Mouse (Mus musculus) ES-Bruce4 (cell line): Measurements from ENCODE around the gene Oxct2b. TPM values are rescaled to one million over a fixed set of nuclear protein-coding genes. Genes with fewer than 3 reads are reported as not detected.
A peak's percentile ranks its signal among the peaks of the same experiment; 100 is the strongest.

ENCODE experiments used
- H3K27ac ChIP-seq: 2 replicates; pipeline ENCODE4 v1.5.1; 2012; ENCODE audit warnings: low read length, inconsistent platforms; ENCODE audit not compliant: insufficient read depth
- H3K27me3 ChIP-seq: 2 replicates; pipeline ENCODE4 v1.6.1; 2012; ENCODE audit warnings: mild to moderate bottlenecking, low read length, inconsistent platforms; ENCODE audit not compliant: control insufficient read depth, poor library complexity, insufficient read depth, severe bottlenecking
- H3K36me3 ChIP-seq: 2 replicates; pipeline ENCODE4 v1.6.1; 2012; ENCODE audit warnings: inconsistent platforms, mild to moderate bottlenecking, low read length, moderate library complexity; ENCODE audit not compliant: control insufficient read depth, poor library complexity, insufficient read depth, severe bottlenecking
- H3K4me1 ChIP-seq: one replicate; pipeline ENCODE4 v1.8.1; 2011; ENCODE audit warnings: low read length; ENCODE audit not compliant: control insufficient read depth, insufficient read depth
- H3K4me3 ChIP-seq: 2 replicates; pipeline ENCODE4 v1.5.1; 2011; ENCODE audit warnings: low read depth, mild to moderate bottlenecking, low read length
- H3K9ac ChIP-seq: 2 replicates; pipeline ENCODE4 v1.6.1; 2012; ENCODE audit warnings: low read depth, mild to moderate bottlenecking, inconsistent platforms; ENCODE audit not compliant: poor library complexity, severe bottlenecking
- H3K9me3 ChIP-seq: replicated peaks from 2 replicates; pipeline ENCODE4 v1.6.1; 2012; ENCODE audit warnings: mild to moderate bottlenecking, low read length, inconsistent platforms; ENCODE audit not compliant: control insufficient read depth, poor library complexity, insufficient read depth, severe bottlenecking
- CTCF ChIP-seq: IDR thresholded peaks from one replicate; pipeline ENCODE4 v1.8.1; 2011; ENCODE audit warnings: low read depth, low read length
- EP300 ChIP-seq: IDR thresholded peaks from 2 replicates; pipeline ENCODE4 v1.6.1; 2011; ENCODE audit warnings: low read depth, low read length; ENCODE audit not compliant: insufficient read depth
- POLR2A ChIP-seq: IDR thresholded peaks from one replicate; pipeline ENCODE4 v1.8.1; 2011; ENCODE audit warnings: low read length; ENCODE audit not compliant: insufficient read depth
- polyA plus RNA-seq: library from polyadenylated mRNA; stranded (reverse); fragments of >200 nt; gene quantifications from 2 replicates; pipeline ENCODE4 v1.2.4, GENCODE M21; 2011; ENCODE audit warnings: low read depth; ENCODE audit not compliant: missing spikeins, insufficient read depth, insufficient read length

The Oxct2b gene
- polyA plus RNA-seq, 1 experiment, result 1.2 TPM

DNA sequence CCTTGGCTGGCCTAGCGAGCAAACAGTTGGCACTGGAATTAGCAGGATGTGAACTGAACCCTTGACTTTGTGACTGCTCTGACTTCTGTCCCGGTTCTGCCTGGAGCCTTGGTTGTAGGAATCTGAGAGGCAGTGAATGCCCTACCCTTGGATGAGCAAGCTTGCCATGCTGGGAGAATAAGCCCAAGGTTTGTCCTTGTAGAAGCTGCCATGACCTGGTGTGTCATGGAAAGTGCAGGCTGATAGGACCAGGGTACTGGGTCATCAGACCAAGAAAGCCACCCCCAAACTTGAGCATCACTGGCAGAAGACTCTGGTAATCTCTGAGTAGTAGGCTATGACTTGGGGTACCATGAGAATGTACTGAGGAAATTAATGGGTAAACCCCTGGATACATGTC is 5.2 kb downstream of the Oxct2b start:
- Histone ChIP-seq H3K27me3 (no peaks in the 10 kb centered on the region), H3K4me3 (no peak overlapping the region), H3K36me3 (peaks cover 7% of the 10 kb centered on the region), H3K9ac (no peak overlapping the region), H3K27ac (no peak overlapping the region), H3K4me1 (no peaks in the 10 kb centered on the region), H3K9me3 (no peaks in the 10 kb centered on the region)
- no peak for TF ChIP-seq POLR2A
- TF ChIP-seq EP300, result no peak
- TF ChIP-seq CTCF, result no peak

- Histone ChIP-seq H3K9me3 (no peaks in the 10 kb centered on the region), H3K36me3 (peaks cover 49% of the 10 kb centered on the region), H3K4me3 (no peak overlapping the region), H3K27ac (no peak overlapping the region), H3K9ac (no peak overlapping the region), H3K4me1 (no peaks in the 10 kb centered on the region), H3K27me3 (no peaks in the 10 kb centered on the region)
- no peak for TF ChIP-seq EP300
- no peak for TF ChIP-seq POLR2A
- TF ChIP-seq CTCF, result no peak
Observed at GRCm38 (mm10) chr4:123126626-123127025, 10.6 kb downstream of the Oxct2b start.

DNA sequence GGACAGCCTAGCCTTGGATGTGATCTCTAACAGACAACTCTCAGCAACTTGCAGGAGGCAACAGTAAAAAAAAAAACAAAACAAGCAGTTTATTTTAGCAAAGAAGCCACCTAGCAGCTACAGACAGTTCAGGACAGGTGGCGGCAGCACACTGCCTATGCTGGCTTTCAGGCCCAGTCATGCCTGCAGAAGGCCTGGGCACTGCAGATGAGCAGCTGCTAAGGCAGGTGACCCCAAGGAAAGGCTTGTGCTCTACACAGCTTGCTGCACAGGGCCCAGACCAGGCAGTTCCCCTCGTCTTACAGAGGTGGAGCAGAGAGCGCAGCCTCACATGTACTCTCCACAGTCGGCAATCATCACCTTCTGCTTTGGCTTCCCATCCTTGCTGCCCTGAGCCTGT is 11.0 kb downstream of the Oxct2b start:
- no peak for TF ChIP-seq POLR2A
- no peak overlapping the region for H3K9ac ChIP-seq
- no peak overlapping the region for H3K27ac ChIP-seq
- no peaks in the 10 kb centered on the region for H3K9me3 ChIP-seq
- H3K36me3 ChIP-seq, result peaks cover 53% of the 10 kb centered on the region
- H3K4me3 ChIP-seq, result no peak overlapping the region
- H3K27me3 ChIP-seq, result no peaks in the 10 kb centered on the region
- no peaks in the 10 kb centered on the region for H3K4me1 ChIP-seq

- Histone ChIP-seq H3K36me3 (peaks cover 41% of the 10 kb centered on the region), H3K4me3 (no peak overlapping the region), H3K4me1 (no peaks in the 10 kb centered on the region), H3K9me3 (no peaks in the 10 kb centered on the region), H3K27ac (no peak overlapping the region), H3K27me3 (no peaks in the 10 kb centered on the region), H3K9ac (no peak overlapping the region)
- TF ChIP-seq POLR2A (no peak), CTCF (no peak), EP300 (no peak)
Observed at GRCm38 (mm10) chr4:123137551-123137950, 21.5 kb downstream of the Oxct2b start.

DNA sequence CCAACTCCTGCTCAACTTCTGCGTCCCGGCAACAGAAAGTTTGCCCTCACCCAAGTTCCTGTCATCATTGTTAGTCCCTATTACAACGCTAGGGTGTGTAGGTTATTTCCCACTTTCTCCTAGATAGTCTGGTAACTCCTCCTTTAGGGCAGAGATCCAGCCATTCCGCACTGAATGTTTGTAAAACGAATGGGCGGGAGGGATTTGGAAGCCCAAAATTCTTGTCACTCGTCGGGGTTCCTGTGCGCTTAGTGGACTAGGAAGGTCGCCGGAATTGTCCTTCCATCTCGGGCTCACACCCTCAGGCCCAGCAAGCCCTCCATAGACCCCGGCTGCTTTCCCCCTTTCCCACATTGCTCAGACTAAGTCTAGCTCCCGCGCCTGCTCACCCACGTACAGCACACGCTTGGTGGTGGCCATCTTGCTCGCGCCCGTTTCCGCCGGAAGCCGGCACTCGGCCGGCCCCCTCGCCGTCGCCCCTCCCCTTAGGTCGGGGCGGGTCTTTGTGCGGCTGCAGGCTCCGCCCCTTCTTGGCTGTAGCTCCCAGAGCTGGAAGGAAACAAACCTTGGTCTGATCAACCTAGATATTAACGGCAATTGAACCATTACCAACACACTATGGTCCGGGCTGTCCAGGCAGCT is 23.6 kb downstream of the Oxct2b start, which contains the start of gene Ppie:
Gene Ppie, minus strand, starts transcription at position 439 of the 642 bp plus-strand sequence.
- Histone ChIP-seq H3K4me3 (peak within 1 kb of the TSS; percentile 88), H3K27me3 (no peaks in the 10 kb centered on the region; the same call in 1 of the 2 replicates), H3K36me3 (peaks cover 24% of the 10 kb centered on the region), H3K4me1 (no peaks in the 10 kb centered on the region), H3K9me3 (no peaks in the 10 kb centered on the region), H3K27ac (0 out of 2 replicates have a peak within 1 kb of the TSS, but pooled peaks have one; percentile 13), H3K9ac (peak within 1 kb of the TSS; percentile 65)
- no peak for TF ChIP-seq CTCF
- TF ChIP-seq EP300, result no peak
- TF ChIP-seq POLR2A, result peak; percentile 85

DNA sequence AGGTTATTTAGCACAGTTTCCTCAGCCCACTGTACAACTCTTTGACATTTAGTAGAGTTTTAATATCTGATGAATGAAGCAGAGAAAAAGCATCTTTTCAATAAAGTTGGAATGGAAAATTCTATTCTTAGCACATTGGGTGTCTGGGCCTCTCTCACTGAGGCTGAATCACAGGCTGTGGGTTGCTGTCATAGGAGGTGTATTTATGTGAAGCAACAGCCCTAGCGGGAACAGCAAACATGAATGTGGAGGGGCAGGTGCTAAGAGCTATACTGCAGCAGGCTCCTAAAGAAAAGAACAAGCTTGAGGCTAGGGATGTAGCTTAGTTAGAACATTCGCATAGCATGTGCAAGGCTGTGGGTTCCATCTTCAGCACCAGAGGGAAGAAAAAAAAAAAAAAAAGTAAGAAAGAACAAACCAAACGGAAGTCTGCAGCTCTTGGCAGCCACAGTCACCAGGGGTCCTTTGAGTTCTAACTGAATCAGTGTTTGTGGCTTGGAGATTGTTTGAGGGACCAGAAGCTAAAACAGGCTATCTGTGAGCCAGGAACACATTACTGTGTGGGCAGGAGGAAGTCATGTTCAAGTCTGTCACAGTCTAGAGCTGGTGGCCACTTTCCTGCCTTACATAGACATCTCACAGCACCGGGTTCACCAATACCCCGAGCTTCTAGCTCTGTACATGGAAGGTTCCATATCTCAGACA is 31.5 kb downstream of the Oxct2b start:
- no peak overlapping the region for H3K4me3 ChIP-seq
- H3K9ac ChIP-seq, result no peak overlapping the region
- H3K36me3 ChIP-seq, result no peaks in the 10 kb centered on the region
- H3K9me3 ChIP-seq, result no peaks in the 10 kb centered on the region
- no peaks in the 10 kb centered on the region; the same call in 1 of the 2 replicates for H3K27me3 ChIP-seq
- H3K27ac ChIP-seq, result no peak overlapping the region
- TF ChIP-seq POLR2A (no peak), CTCF (no peak), EP300 (no peak)
- H3K4me1 ChIP-seq, result no peaks in the 10 kb centered on the region
